Mouse (Mus musculus) adrenal gland, postnatal 36 days (tissue): Measurements from ENCODE around the gene Slc9a6. TPM values are rescaled to one million over a fixed set of nuclear protein-coding genes. Genes with fewer than 3 reads are reported as not detected.

Experiments used
- DNase-seq, 2 experiments: peaks; one replicate each; pipeline ENCODE4 v3.0.0; 2021; ENCODE audit warnings: mixed read lengths in 1 of 2
- long read RNA-seq, 2 experiments: library from polyadenylated mRNA; stranded (forward); transcript quantifications; one replicate each; pipeline ENCODE4 v2.0.0; 2021; ENCODE audit warnings: borderline sequencing depth in 2 of 2
- total RNA-seq, 2 experiments: library from RNA; stranded (reverse); gene quantifications; 2 replicates each; pipeline ENCODE4 v1.2.3; 2021

The Slc9a6 gene
- total RNA-seq, result 10 to 100 TPM; 32.4 to 34.6 TPM
- long read RNA-seq, experiment 1, full-length matches to known transcripts, result 11 of 18 reads
- long read RNA-seq, experiment 1, partial matches to known transcripts, result 2 of 18 reads
- long read RNA-seq, experiment 1, other reads (novel, unspliced or antisense), result 5 of 18 reads
- long read RNA-seq, experiment 2, full-length matches to known transcripts, result 6 of 7 reads
- long read RNA-seq, experiment 2, partial matches to known transcripts, result 0 of 7 reads
- long read RNA-seq, experiment 2, other reads (novel, unspliced or antisense), result 1 of 7 reads

- DNase-seq, result peak; percentile 83 to 89
Measured at GRCm38 (mm10) chrX:56609623-56610317, at the start of gene Slc9a6. TSS of gene Slc9a6 (plus strand) at chrX:56609757.

- DNase-seq, result peak; percentile 11 to 27
Measured at GRCm38 (mm10) chrX:56572465-56572864, 37.1 kb upstream of the Slc9a6 start.

- DNase-seq, result no peak
Measured at GRCm38 (mm10) chrX:56578200-56578599, 31.4 kb upstream of the Slc9a6 start.

- DNase-seq, result peak; percentile 16 to 33
Measured at GRCm38 (mm10) chrX:56597219-56597886, 12.2 kb upstream of the Slc9a6 start.

- peak; percentile 93 for DNase-seq
Measured at GRCm38 (mm10) chrX:56597887-56598640, 11.5 kb upstream of the Slc9a6 start, which contains the start of gene Mmgt1. TSS of gene Mmgt1 (minus strand) at chrX:56598069.

GRCm38 (mm10) chrX:56606536-56606935 is 3.0 kb upstream of the Slc9a6 start:
- no peak for DNase-seq

- no peak for DNase-seq
Measured at GRCm38 (mm10) chrX:56607032-56607710, 2.4 kb upstream of the Slc9a6 start.

GRCm38 (mm10) chrX:56609285-56609622 is 303 bp upstream of the Slc9a6 start:
- no peak for DNase-seq

GRCm38 (mm10) chrX:56610318-56610694 is 749 bp downstream of the Slc9a6 start:
- DNase-seq, result no peak

- DNase-seq, result no peak
Measured at GRCm38 (mm10) chrX:56615236-56615635, 5.7 kb downstream of the Slc9a6 start.

GRCm38 (mm10) chrX:56636185-56636584 is 26.6 kb downstream of the Slc9a6 start:
- no peak for DNase-seq

GRCm38 (mm10) chrX:56640066-56640465 is 30.5 kb downstream of the Slc9a6 start:
- DNase-seq, result no peak

GRCm38 (mm10) chrX:56649549-56650354 is 40.2 kb downstream of the Slc9a6 start:
- DNase-seq, result no peak

- DNase-seq, result no peak
Measured at GRCm38 (mm10) chrX:56650355-56650652, 40.7 kb downstream of the Slc9a6 start.

GRCm38 (mm10) chrX:56650885-56651284 is 41.3 kb downstream of the Slc9a6 start:
- peak; percentile 52 to 67 for DNase-seq

- DNase-seq, result peak; percentile 65
Measured at GRCm38 (mm10) chrX:56651738-56652137, 42.2 kb downstream of the Slc9a6 start.

GRCm38 (mm10) chrX:56655686-56656085 is 46.1 kb downstream of the Slc9a6 start:
- DNase-seq, result no peak

- no peak for DNase-seq
Measured at GRCm38 (mm10) chrX:56659286-56659685, 49.7 kb downstream of the Slc9a6 start.

GRCm38 (mm10) chrX:56661143-56661542 is 51.6 kb downstream of the Slc9a6 start:
- DNase-seq, result no peak

- no peak for DNase-seq
Measured at GRCm38 (mm10) chrX:56662316-56662715, 52.8 kb downstream of the Slc9a6 start.

- DNase-seq, result no peak
Measured at GRCm38 (mm10) chrX:56663377-56663776, 53.8 kb downstream of the Slc9a6 start.
